ENCODE assay signal across 10 mouse cellular contexts in the genomic region with DNA sequence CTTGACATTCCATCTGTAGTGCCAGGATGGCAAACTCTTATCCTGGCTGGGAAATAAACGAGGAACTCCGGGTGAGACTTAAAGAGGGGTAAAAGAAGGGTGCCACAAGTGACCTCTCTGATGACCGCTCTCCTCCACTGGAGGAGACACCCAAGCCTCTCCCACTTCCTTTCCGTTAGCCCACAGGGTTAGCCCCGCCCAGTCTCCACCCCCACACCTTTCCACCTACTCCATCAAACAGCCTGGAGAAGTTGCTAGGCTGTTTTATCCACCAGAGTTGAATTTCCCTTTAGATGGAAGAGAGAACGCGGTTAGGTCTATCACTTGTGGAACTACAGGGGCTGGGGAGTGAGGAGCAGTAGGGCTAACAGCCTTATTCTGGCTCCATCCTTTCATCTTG. TPM values are rescaled to one million over a fixed set of nuclear protein-coding genes. Genes with fewer than 3 reads are reported as not detected.
A peak's percentile ranks its signal among the peaks of the same experiment; 100 is the strongest.
DNase-seq lines count a peak whose midpoint lies in the region; ATAC-seq and TF ChIP-seq lines count a peak whose summit lies in the region.
"Had no signal": no experiment of that assay in that cellular context is flagged by ENCODE, and none has a peak within 500 bp of the region (broad histone marks: within the 10 kb centered on the region; RNA-seq: fewer than 3 reads in every experiment).

No protein-coding gene starts in this region.

- H3K9me3 ChIP-seq in heart, postnatal 0 days (replicated peaks; ENCODE audit: control insufficient read depth, low read length): no peaks in the 10 kb centered on the region

- H3K9ac ChIP-seq in heart, postnatal 0 days (replicated peaks; ENCODE audit: low read depth, low read length): no peak overlapping the region
- H3K9ac ChIP-seq: lung, embryonic 14.5 days had no signal

- peak overlapping the region; percentile 46; the same call in 1 of the 2 replicates for H3K4me2 ChIP-seq in heart, postnatal 0 days (ENCODE audit: low read depth, low read length)
- H3K4me2 ChIP-seq: lung, embryonic 14.5 days had no signal

- TF ChIP-seq EP300 in heart, postnatal 0 days (IDR thresholded peaks at IDR 0.05; ENCODE audit: low read depth): no peak

- TF ChIP-seq CTCF in heart, postnatal 0 days (IDR thresholded peaks at IDR 0.05; ENCODE audit: low read depth): no peak

- H3K4me3 ChIP-seq in heart, postnatal 0 days (ENCODE audit: low read depth, low read length): no peak overlapping the region

- no peaks in the 10 kb centered on the region for H3K27me3 ChIP-seq in heart, postnatal 0 days (ENCODE audit: control insufficient read depth, insufficient read depth, low read length)
- H3K27me3 ChIP-seq: Patski had no signal

- H3K27ac ChIP-seq in heart, postnatal 0 days (ENCODE audit: low read depth): peak overlapping the region; percentile 67; the same call in 1 of the 2 replicates

- peak; percentile 38 to 57 for DNase-seq in kidney, postnatal 25 days
- no peak for DNase-seq in kidney, adult 9 months
- no peak for DNase-seq in heart, postnatal 0 days (ENCODE audit: low spot score)
- peak; percentile 84 to 87 for DNase-seq in thymus, postnatal 36 days
- no peak for DNase-seq in right cerebral cortex, adult 18-20 months
- DNase-seq in right cerebral cortex, postnatal 10 days (ENCODE audit: low spot score in 2 of 2): no peak
- no peak for DNase-seq in urinary bladder, adult 2 months (ENCODE audit: low spot score)

- H3K36me3 ChIP-seq in heart, postnatal 0 days (replicated peaks; ENCODE audit: control insufficient read depth, insufficient read depth, low read length): no peaks in the 10 kb centered on the region

- no peak for ATAC-seq in heart, postnatal 0 days (ENCODE audit: insufficient read depth, low read depth)
- peak; percentile 56 for ATAC-seq in megakaryocyte, adult 5-6 weeks (ENCODE audit: poor library complexity, severe bottlenecking)

- 44% methylated on average over 7 of the region's 7 CpGs for WGBS in heart, postnatal 0 days

- 0 out of 2 replicates have a peak, but pooled peaks cover 14% of the 10 kb centered on the region for H3K4me1 ChIP-seq in heart, postnatal 0 days (ENCODE audit: control insufficient read depth, insufficient read depth)

RNA-seq across cellular contexts. Expression of a gene that starts 37.7 kb away (rescaled TPM):
- total RNA-seq in heart, postnatal 0 days (2014; rRNA removed; ENCODE audit: low replicate concordance): 12.3 and 13.0 TPM in 2 replicates
- 4.1 and 4.6 TPM in 2 replicates for polyA plus RNA-seq in heart, postnatal 0 days (2015; fragmentation: Nextera tagmentation; extraction: Ambion mirVana)
- total RNA-seq in megakaryocyte, adult 5-6 weeks (2015): 122 and 133 TPM in 2 replicates
- 40.3 and 45.8 TPM in 2 replicates for total RNA-seq in megakaryocyte, adult 5-6 weeks (2017)
- polyA plus RNA-seq in urinary bladder, adult 2 months (2012; rRNA removed): 15.6 and 16.7 TPM in 2 replicates

Comparison
In these comparisons a context has a peak if more than half of its experiments do, and no peak if none do; other contexts are left out.
1. DNase-seq: peak in kidney, postnatal 25 days (2 of 2) and thymus, postnatal 36 days (2 of 2); none in kidney, adult 9 months (single experiment), heart, postnatal 0 days (single experiment), right cerebral cortex, adult 18-20 months (single experiment), right cerebral cortex, postnatal 10 days (0 of 2) and urinary bladder, adult 2 months (single experiment).